Mouse (Mus musculus) G1E (cell line): ENCODE results near the gene Arhgef10l.

ENCODE experiments used
- CTCF ChIP-seq: IDR thresholded peaks from 2 replicates; pipeline ENCODE4 v1.5.1; 2012; ENCODE audit warnings: low read depth, low read length, inconsistent platforms, mixed read lengths
- GATA1 ChIP-seq: IDR thresholded peaks from 2 replicates; pipeline ENCODE4 v1.6.1; 2012; ENCODE audit warnings: borderline replicate concordance, low read length, inconsistent platforms, mixed read lengths

- no peak for TF ChIP-seq CTCF
- TF ChIP-seq GATA1: no peak
Observed at GRCm38 (mm10) chr4:140528443-140528842, 137.4 kb downstream of the Arhgef10l start.
